Mouse (Mus musculus): ENCODE measurements around the gene Noa1.

Noa1 gene

GRCm38 (mm10) chr5:77260141-77260540 lies 49.7 kb downstream of the Noa1 start:
- ATAC-seq (ENCODE audit: insufficient number of reproducible peaks, low FRiP score, low TSS enrichment) = no peak

- ATAC-seq (ENCODE audit: insufficient number of reproducible peaks, low FRiP score, low TSS enrichment) = no peak
Observed at GRCm38 (mm10) chr5:77259315-77259714, 50.6 kb downstream of the Noa1 start.

- no peak for ATAC-seq (ENCODE audit: insufficient number of reproducible peaks, low FRiP score, low TSS enrichment)
Observed at GRCm38 (mm10) chr5:77257603-77258002, 52.3 kb downstream of the Noa1 start.

- no peak for ATAC-seq (ENCODE audit: insufficient number of reproducible peaks, low FRiP score, low TSS enrichment)
Observed at GRCm38 (mm10) chr5:77254402-77254801, 55.5 kb downstream of the Noa1 start.

GRCm38 (mm10) chr5:77253154-77253553 lies 56.7 kb downstream of the Noa1 start:
- no peak for ATAC-seq (ENCODE audit: insufficient number of reproducible peaks, low FRiP score, low TSS enrichment)

- ATAC-seq (ENCODE audit: insufficient number of reproducible peaks, low FRiP score, low TSS enrichment) = no peak
Observed at GRCm38 (mm10) chr5:77252115-77252827, 57.6 kb downstream of the Noa1 start.

GRCm38 (mm10) chr5:77251656-77252055 lies 58.2 kb downstream of the Noa1 start:
- ATAC-seq (ENCODE audit: insufficient number of reproducible peaks, low FRiP score, low TSS enrichment) = no peak

GRCm38 (mm10) chr5:77250083-77250482 lies 59.8 kb downstream of the Noa1 start:
- no peak for ATAC-seq (ENCODE audit: insufficient number of reproducible peaks, low FRiP score, low TSS enrichment)

- ATAC-seq (ENCODE audit: insufficient number of reproducible peaks, low FRiP score, low TSS enrichment) = no peak
Observed at GRCm38 (mm10) chr5:77245787-77246671, 63.9 kb downstream of the Noa1 start.

GRCm38 (mm10) chr5:77245463-77245786 lies 64.5 kb downstream of the Noa1 start:
- ATAC-seq (ENCODE audit: insufficient number of reproducible peaks, low FRiP score, low TSS enrichment) = no peak

GRCm38 (mm10) chr5:77244331-77244987 lies 65.4 kb downstream of the Noa1 start:
- ATAC-seq (ENCODE audit: insufficient number of reproducible peaks, low FRiP score, low TSS enrichment) = no peak

All from cerebellum, adult (tissue).